Mouse (Mus musculus) hindbrain, embryonic 16.5 days (tissue): ENCODE measurements at regions not wholly inside any gene's neighbourhood (a gene's known extent, or its start where the extent isn't known, plus 50 kb on each side); places are given as distances from the start of the nearest gene placed in this dataset.

Experiments used
- ATAC-seq: fragments of 200-750 bp; cut with Nextera tagmentation; 2 replicates; pipeline ENCODE4 v1.8.0; 2017; ENCODE audit warnings: moderate TSS enrichment, moderate library complexity
- H3K27ac ChIP-seq: fragments of 300-500 bp; sonication (generic); 2 replicates; pipeline ENCODE4 v1.5.1; 2014; ENCODE audit warnings: low read depth, mild to moderate bottlenecking, control low read depth, low read length, moderate library complexity
- H3K27me3 ChIP-seq: fragments of 300-500 bp; sonication (generic); replicated peaks from 2 replicates; pipeline ENCODE4 v1.6.1; 2014; ENCODE audit warnings: low read length; ENCODE audit not compliant: control insufficient read depth, insufficient read depth
- H3K36me3 ChIP-seq: fragments of 300-500 bp; sonication (generic); 2 replicates; pipeline ENCODE4 v1.6.1; 2014; ENCODE audit warnings: mild to moderate bottlenecking, low read length, moderate library complexity, mixed read lengths; ENCODE audit not compliant: control insufficient read depth, insufficient read depth
- H3K4me1 ChIP-seq: fragments of 300-500 bp; sonication (generic); 2 replicates; pipeline ENCODE4 v1.6.1; 2014; ENCODE audit warnings: low read depth, low read length; ENCODE audit not compliant: control insufficient read depth, insufficient read depth
- H3K4me2 ChIP-seq: fragments of 300-500 bp; sonication (generic); 2 replicates; pipeline ENCODE4 v1.6.1; 2014; ENCODE audit warnings: mild to moderate bottlenecking, low read length, control low read depth, moderate library complexity
- H3K4me3 ChIP-seq: fragments of 300-500 bp; sonication (generic); 2 replicates; pipeline ENCODE4 v1.5.1; 2014; ENCODE audit warnings: mild to moderate bottlenecking, low read length, control low read depth, moderate library complexity
- H3K9ac ChIP-seq: fragments of 300-500 bp; sonication (generic); 2 replicates; pipeline ENCODE4 v1.6.1; 2014; ENCODE audit warnings: low read depth, mild to moderate bottlenecking, control low read depth, low read length, moderate library complexity
- H3K9me3 ChIP-seq: fragments of 300-500 bp; sonication (generic); 2 replicates; pipeline ENCODE4 v1.6.1; 2014; ENCODE audit warnings: mild to moderate bottlenecking, low read length, moderate library complexity; ENCODE audit not compliant: control insufficient read depth
- WGBS: fragments of 180-500 bp; shearing (Covaris S2); extraction: QIAGEN DNeasy Blood & Tissue Kit; methylation state at CpG from one replicate; pipeline ENCODE4 v1.1.7; 2014; 5-methylcytosine and 5-hydroxymethylcytosine counted together

GRCm38 (mm10) chrX:11736481-11736880 lies 408.9 kb downstream of the H2al1j start:
- Histone ChIP-seq H3K36me3 (no peaks in the 10 kb centered on the region), H3K4me3 (no peak overlapping the region), H3K4me2 (no peak overlapping the region), H3K9me3 (no peaks in the 10 kb centered on the region), H3K27me3 (peaks cover 4% of the 10 kb centered on the region), H3K27ac (no peak overlapping the region), H3K9ac (no peak overlapping the region), H3K4me1 (peaks cover 4% of the 10 kb centered on the region; the same call in 1 of the 2 replicates)
- ATAC-seq = no peak
- WGBS = 61% methylated on average over 3 of the region's 3 CpGs

- Histone ChIP-seq H3K4me1 (peaks cover 2% of the 10 kb centered on the region; the same call in 1 of the 2 replicates), H3K36me3 (no peaks in the 10 kb centered on the region), H3K4me2 (no peak overlapping the region), H3K4me3 (no peak overlapping the region), H3K9me3 (no peaks in the 10 kb centered on the region), H3K27me3 (peaks cover 2% of the 10 kb centered on the region), H3K27ac (no peak overlapping the region), H3K9ac (no peak overlapping the region)
- ATAC-seq = no peak
- 44% methylated on average over 7 of the region's 7 CpGs for WGBS
These were observed 411.9 kb downstream of the H2al1j start for GRCm38 (mm10) chrX:11739565-11739964.

- no peak overlapping the region for H3K4me3 ChIP-seq
- ATAC-seq = no peak
- no peaks in the 10 kb centered on the region for H3K36me3 ChIP-seq
- H3K4me2 ChIP-seq = no peak overlapping the region
- H3K27me3 ChIP-seq = no peaks in the 10 kb centered on the region; the same call in 1 of the 2 replicates
- WGBS = 20% methylated on average over 3 of the region's 3 CpGs
- no peak overlapping the region for H3K27ac ChIP-seq
- H3K9ac ChIP-seq = no peak overlapping the region
- H3K9me3 ChIP-seq = no peaks in the 10 kb centered on the region
- H3K4me1 ChIP-seq = no peaks in the 10 kb centered on the region
These were observed 414.2 kb downstream of the Bcor start for GRCm38 (mm10) chrX:11745911-11746310.

- Histone ChIP-seq H3K36me3 (no peaks in the 10 kb centered on the region), H3K4me2 (no peak overlapping the region), H3K27me3 (no peaks in the 10 kb centered on the region; the same call in 1 of the 2 replicates), H3K4me1 (no peaks in the 10 kb centered on the region), H3K9ac (no peak overlapping the region), H3K27ac (no peak overlapping the region), H3K4me3 (no peak overlapping the region), H3K9me3 (no peaks in the 10 kb centered on the region)
- 64% methylated on average over 4 of the region's 4 CpGs for WGBS
- no peak for ATAC-seq
These were observed 412.6 kb downstream of the Bcor start for GRCm38 (mm10) chrX:11747386-11748121.

GRCm38 (mm10) chrX:11748278-11748677 lies 411.9 kb downstream of the Bcor start:
- no peaks in the 10 kb centered on the region for H3K4me1 ChIP-seq
- no peak for ATAC-seq
- H3K4me3 ChIP-seq = no peak overlapping the region
- H3K9ac ChIP-seq = no peak overlapping the region
- 24% methylated on average over 4 of the region's 4 CpGs for WGBS
- H3K27ac ChIP-seq = no peak overlapping the region
- no peak overlapping the region for H3K4me2 ChIP-seq
- H3K27me3 ChIP-seq = no peaks in the 10 kb centered on the region; the same call in 1 of the 2 replicates
- no peaks in the 10 kb centered on the region for H3K36me3 ChIP-seq
- no peaks in the 10 kb centered on the region for H3K9me3 ChIP-seq

- Histone ChIP-seq H3K4me3 (no peak overlapping the region), H3K9me3 (no peaks in the 10 kb centered on the region), H3K27ac (no peak overlapping the region), H3K27me3 (no peaks in the 10 kb centered on the region), H3K36me3 (no peaks in the 10 kb centered on the region), H3K9ac (no peak overlapping the region), H3K4me2 (no peak overlapping the region), H3K4me1 (no peaks in the 10 kb centered on the region)
- 57% methylated on average over 5 of the region's 5 CpGs for WGBS
- peak; percentile 82 for ATAC-seq
These were observed 407.6 kb downstream of the Bcor start for GRCm38 (mm10) chrX:11752513-11752912.

GRCm38 (mm10) chrX:11752973-11753590 lies 407.1 kb downstream of the Bcor start:
- 31% methylated on average over 13 of the region's 13 CpGs for WGBS
- H3K4me1 ChIP-seq = no peaks in the 10 kb centered on the region
- peak; percentile 37; the same call in 1 of the 2 replicates for ATAC-seq
- H3K4me3 ChIP-seq = no peak overlapping the region
- H3K27ac ChIP-seq = no peak overlapping the region
- H3K9me3 ChIP-seq = no peaks in the 10 kb centered on the region
- H3K9ac ChIP-seq = no peak overlapping the region
- H3K27me3 ChIP-seq = no peaks in the 10 kb centered on the region
- H3K4me2 ChIP-seq = no peak overlapping the region
- H3K36me3 ChIP-seq = no peaks in the 10 kb centered on the region

GRCm38 (mm10) chrX:11755046-11755445 lies 405.1 kb downstream of the Bcor start:
- H3K4me3 ChIP-seq = no peak overlapping the region

GRCm38 (mm10) chrX:11763351-11764082 lies 396.6 kb downstream of the Bcor start:
- Histone ChIP-seq H3K9ac (no peak overlapping the region), H3K27me3 (no peaks in the 10 kb centered on the region), H3K36me3 (no peaks in the 10 kb centered on the region), H3K4me2 (no peak overlapping the region), H3K4me1 (no peaks in the 10 kb centered on the region), H3K4me3 (no peak overlapping the region), H3K27ac (no peak overlapping the region), H3K9me3 (no peaks in the 10 kb centered on the region)
- ATAC-seq = no peak
- 57% methylated on average over 17 of the region's 17 CpGs for WGBS

More at GRCm38 (mm10) chrX:11755046-11755445, 405.1 kb downstream of the Bcor start:
- Histone ChIP-seq H3K36me3 (no peaks in the 10 kb centered on the region), H3K27me3 (no peaks in the 10 kb centered on the region), H3K4me2 (no peak overlapping the region), H3K27ac (no peak overlapping the region), H3K4me1 (no peaks in the 10 kb centered on the region), H3K9me3 (no peaks in the 10 kb centered on the region), H3K9ac (no peak overlapping the region)
- ATAC-seq = no peak
- WGBS = 89% methylated on average over 2 of the region's 2 CpGs
